Mouse (Mus musculus): Measurements from ENCODE around the gene Gpr132.

DNA sequence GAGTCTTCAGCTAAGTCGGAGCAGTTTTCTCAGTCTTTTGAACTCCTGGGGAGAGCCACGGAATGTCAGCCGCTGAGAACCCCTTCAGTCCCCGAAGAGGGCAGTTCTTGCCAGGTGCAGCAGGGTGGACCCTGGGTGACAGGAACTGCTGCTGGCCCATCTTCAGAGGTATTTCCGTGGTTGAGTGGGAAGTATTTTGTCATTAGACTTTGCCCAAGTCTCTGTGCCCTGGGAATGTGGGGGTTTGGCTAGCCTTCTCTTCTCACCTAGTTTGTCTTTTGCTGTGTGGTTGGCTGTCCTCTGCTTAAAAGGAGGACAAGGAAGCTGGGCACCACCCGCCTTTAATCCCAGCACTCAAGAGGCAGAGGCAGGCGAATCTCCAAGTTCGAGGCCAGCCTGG, 58.4 kb downstream of the Gpr132 start:
- no peak for TF ChIP-seq GATA1 (IDR thresholded peaks at IDR 0.05; ENCODE audit: low read length)
- TF ChIP-seq TAL1 (IDR thresholded peaks at IDR 0.05; ENCODE audit: low read length): no peak
